Mouse (Mus musculus): ENCODE measurements around the gene Sgms2.
"Not testable (repeated sequence)": the region's sequence is repeated elsewhere in the genome, so short reads cannot be mapped to it uniquely, and the experiment has no call there.

Gene Sgms2

GRCm38 (mm10) chr3:131358205-131358604 is 133.0 kb downstream of the Sgms2 start:
- no peak for DNase-seq (ENCODE audit: low spot score in 2 of 2)

DNA sequence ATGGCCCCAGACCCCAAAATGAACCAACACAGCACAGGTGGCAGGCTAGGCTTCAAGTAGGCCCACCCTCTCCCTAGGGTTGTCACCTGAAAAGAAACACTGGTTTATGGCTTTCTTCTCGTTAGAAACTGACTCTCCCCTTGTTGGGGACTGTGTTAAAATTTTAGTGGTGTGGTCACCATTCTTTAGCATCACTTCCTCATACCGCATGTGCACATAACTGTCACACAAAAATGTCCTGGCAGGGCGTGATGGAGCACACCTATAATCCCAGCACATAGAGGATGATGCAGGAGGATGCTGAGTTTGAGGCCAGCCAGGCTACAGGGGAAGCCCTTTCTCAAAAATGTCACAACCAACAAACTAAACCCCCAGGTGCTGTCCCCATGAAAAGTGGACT is 133.6 kb downstream of the Sgms2 start:
- no peak for DNase-seq (ENCODE audit: low spot score in 2 of 2)

GRCm38 (mm10) chr3:131356026-131356425 is 135.2 kb downstream of the Sgms2 start:
- DNase-seq (ENCODE audit: low spot score in 2 of 2): no peak

DNA sequence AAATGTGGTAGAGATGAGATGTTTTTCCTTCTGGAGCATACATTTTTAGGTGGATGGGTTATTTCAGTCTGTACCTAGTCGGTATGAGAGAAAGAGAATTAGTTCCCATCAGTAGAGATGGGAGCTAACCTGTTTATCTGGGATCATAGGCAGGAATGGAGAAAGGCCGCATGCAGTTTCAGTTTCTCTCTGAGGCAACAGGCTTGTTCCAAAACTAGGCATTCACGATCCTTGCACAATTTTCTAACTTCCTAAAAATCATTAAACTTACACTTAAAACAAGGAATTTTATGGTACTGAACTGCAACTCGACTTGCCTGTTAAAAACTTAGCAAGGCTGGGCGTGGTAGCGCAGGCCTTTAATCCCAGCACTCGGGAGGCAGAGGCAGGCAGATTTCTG is 140.7 kb downstream of the Sgms2 start:
- no peak for DNase-seq (ENCODE audit: low spot score in 2 of 2)

DNA sequence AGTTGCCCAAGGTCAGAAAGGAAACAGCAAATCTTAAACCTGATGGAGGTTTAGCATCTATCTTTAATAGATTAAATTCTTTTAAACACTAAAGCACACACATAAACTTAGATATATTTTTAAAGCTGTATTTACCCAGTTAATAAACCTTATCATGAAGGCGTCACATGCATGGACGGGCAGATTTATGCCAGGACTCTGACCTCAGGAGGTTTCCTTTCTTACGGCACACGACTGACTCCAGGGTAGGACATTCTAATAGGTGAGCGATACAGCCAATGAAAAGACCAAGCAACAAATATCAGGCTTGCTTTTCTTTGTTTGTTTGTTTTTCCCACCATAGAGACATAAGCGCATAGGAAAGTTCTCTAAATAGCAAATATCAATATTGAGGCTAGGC is 142.2 kb downstream of the Sgms2 start:
- DNase-seq (ENCODE audit: low spot score in 2 of 2): no peak

GRCm38 (mm10) chr3:131348579-131348950 is 142.6 kb downstream of the Sgms2 start:
- DNase-seq (ENCODE audit: low spot score in 2 of 2): no peak

DNA sequence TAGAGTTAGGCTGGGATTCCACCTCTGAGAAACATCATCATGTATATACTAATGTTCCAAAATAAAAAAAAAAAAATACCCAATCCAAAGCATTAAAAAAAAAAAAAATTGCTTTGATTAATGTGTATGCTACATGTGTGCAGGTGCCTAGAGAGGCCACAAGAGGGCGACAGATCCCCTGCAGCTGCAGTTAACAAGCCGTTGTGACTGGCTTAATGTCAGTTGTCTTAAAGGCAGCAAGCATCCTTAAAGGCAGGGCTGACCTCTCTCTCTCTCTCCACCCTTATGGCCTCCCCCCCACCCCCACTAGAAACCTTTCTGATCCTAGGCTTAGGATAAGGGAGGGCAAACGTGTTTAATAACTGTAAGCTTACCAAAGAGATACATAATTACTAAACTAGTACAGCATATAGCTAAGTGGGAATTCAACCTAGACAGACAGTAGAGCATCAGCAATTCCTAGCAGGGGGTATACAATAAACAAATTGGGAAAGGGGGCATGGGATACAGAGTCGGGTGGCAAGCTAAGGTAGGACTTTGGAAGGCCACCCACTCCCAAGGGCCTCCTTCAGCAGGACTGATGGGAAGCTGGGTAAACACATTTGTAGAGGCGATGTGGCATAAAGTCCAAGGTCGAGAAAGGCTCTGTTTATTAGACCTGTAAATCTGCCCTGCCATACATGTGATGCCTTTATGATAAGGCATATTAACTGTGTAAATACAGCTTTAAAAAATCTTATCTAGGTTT is 143.2 kb downstream of the Sgms2 start:
- no peak for DNase-seq (ENCODE audit: low spot score in 2 of 2)

- DNase-seq (ENCODE audit: low spot score in 2 of 2): no peak
Measured at GRCm38 (mm10) chr3:131345903-131346302, 145.3 kb downstream of the Sgms2 start.

DNA sequence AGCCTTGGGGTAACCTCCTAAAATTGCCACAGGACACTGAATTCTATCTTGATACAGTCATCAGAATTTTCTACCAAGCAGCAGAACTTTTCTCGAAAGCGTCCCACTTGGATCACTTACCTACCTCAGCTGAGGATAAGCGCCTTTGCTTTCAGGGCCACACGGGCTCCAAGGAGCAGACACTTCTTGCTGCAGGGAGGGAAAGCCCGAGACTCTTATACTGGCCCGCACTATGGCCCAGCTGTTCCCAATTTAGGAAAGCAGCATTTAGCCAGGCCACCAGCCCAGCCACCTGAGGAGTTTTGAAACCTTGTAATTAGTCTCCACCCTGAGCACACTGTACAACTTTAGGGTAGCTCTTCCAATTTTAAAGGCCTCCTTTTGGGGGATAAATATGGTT is 147.9 kb downstream of the Sgms2 start:
- DNase-seq (ENCODE audit: low spot score in 2 of 2): no peak

GRCm38 (mm10) chr3:131340885-131341284 is 150.3 kb downstream of the Sgms2 start:
- no peak for DNase-seq (ENCODE audit: low spot score in 2 of 2)

- no peak for DNase-seq (ENCODE audit: low spot score in 2 of 2)
Measured at GRCm38 (mm10) chr3:131339280-131339679, 151.9 kb downstream of the Sgms2 start.

DNA sequence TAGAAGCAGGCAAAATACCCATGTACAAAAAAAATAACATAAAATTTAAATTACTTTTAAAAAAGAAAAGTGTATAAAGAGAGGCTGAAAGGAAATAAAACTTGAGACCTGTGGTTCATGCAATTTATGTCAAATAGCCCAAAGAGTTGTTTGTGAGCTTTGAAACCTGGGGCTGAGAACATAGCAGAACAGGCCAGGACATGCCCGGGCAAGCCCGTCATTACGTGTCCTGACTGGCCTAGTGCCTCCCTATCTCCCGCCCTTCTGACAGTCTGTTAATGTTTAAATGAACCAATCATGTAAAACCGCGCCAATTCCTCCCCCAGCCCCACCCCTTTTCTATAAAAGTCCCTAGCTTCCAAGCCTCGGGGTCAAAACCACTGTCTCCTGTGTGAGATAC is 153.5 kb downstream of the Sgms2 start:
- DNase-seq (ENCODE audit: low spot score in 2 of 2): not testable (repeated sequence)

DNA sequence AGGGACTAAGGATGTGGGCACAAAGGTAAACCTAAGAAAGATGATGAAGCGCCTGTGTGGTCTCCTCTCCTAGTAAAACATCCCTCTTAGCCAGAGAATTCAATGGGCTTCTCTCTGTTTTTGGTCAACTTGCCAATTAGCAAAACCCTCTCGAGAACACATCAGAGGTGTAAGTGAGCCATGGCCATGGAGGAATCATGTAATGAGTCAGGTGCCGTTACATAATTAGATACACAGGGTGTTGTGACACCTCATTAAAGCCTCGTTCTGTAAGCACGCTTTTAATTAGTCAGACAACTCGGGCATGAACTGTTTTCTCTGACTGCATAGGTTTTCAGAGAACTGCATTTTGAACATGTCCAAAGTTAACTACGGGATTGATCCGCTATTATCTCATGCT is 154.6 kb downstream of the Sgms2 start:
- DNase-seq (ENCODE audit: low spot score in 2 of 2): no peak

DNA sequence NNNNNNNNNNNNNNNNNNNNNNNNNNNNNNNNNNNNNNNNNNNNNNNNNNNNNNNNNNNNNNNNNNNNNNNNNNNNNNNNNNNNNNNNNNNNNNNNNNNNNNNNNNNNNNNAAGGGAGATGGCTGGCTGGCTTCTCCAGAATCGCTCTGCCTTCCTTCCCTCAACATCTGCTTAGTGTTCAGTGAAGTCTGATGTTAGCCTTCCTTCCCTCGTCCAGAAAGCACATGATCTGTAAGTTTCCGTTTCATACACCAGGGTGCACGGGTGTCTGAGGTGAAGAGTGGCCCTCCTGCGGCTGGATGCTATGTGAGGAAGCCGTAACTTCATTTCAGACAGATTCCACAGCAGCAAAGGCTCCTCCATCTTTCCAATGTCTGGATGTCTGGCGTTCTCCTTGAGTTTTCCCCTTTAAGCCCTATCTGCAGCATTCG is 156.1 kb downstream of the Sgms2 start:
- no peak for DNase-seq (ENCODE audit: low spot score in 2 of 2)

DNA sequence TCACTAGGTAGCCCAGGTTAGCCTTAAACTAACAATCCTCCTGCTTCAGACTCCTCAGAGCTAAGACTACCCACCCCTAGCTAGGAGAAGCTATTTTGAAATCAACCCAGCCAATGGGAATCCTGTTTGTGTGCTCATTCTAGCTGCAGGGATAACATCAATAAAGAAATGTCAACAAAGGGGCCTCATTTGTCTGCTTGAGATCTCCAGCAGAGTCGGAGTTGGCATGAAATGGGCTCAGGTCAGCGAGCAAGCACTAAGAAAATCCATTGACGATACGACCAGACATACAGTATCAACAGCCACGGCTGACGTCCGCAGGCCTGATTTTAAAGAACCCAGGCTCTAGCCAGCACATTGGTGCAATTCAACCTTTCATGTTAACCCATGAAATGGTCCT is 164.0 kb downstream of the Sgms2 start:
- no peak for DNase-seq (ENCODE audit: low spot score in 2 of 2)

GRCm38 (mm10) chr3:131326637-131327036 is 164.6 kb downstream of the Sgms2 start:
- no peak for DNase-seq (ENCODE audit: low spot score in 2 of 2)

- no peak for DNase-seq (ENCODE audit: low spot score in 2 of 2)
Measured at GRCm38 (mm10) chr3:131322081-131322815, 169.0 kb downstream of the Sgms2 start.

DNA sequence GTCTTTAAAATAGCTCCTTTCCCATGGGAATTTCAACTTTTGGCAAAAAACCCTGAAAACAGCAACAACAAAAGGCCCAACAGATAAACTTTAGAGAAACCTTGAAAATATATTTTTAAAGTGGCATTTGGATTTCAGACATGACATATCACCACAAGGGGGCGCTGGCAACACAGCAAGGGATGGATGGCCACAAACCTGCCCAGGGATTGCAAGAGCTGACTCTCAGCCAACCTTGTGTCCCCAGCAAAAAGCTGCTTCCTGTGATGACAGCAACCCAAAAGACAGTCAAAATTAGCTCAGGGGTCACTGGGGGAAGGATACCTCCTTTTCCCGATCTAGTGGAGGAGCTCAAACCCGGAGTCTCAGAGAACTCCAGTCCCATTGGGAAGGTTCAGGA is 171.0 kb downstream of the Sgms2 start:
- DNase-seq (ENCODE audit: low spot score in 2 of 2): peak in 1 of 2 experiments; percentile 68

DNA sequence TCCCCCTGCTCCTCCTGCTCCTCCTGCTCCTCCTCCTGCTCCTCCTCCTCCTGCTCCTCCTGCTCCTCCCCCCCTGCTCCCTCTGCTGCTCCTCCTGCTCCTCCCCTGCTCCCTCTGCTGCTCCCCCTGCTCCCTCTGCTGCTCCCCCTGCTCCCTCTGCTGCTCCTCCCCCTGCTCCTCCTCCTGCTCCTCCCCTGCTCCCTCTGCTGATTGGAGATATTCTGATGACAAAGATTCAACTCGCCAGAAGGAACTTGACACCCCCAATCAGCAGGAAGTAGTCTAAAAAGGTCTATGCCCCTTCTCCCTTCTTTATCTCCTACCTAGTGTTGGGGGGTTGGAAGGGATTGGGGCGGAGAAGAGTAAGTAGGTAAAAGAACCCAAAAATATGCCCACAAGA is 173.0 kb downstream of the Sgms2 start:
- no peak for DNase-seq (ENCODE audit: low spot score in 2 of 2)

DNA sequence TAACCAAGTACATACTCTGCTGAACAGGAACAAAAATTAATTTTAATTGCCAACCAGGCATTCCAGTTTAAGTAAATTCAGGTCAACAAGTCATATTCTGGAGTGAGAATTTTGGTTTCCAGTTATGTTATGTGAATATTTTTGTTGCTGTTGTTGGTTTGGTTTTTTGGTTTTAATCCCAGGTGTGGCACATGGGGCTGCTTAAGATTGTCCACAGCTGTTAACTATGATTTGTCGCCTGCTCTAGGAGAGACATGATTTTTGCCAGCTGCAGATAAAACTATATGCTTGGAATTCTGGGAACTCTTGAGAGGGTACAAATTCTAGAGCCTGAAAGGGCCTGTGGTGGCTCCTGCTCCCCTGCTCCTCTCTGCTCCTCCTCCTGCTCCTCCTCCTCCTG is 174.1 kb downstream of the Sgms2 start:
- DNase-seq (ENCODE audit: low spot score in 2 of 2): no peak

DNA sequence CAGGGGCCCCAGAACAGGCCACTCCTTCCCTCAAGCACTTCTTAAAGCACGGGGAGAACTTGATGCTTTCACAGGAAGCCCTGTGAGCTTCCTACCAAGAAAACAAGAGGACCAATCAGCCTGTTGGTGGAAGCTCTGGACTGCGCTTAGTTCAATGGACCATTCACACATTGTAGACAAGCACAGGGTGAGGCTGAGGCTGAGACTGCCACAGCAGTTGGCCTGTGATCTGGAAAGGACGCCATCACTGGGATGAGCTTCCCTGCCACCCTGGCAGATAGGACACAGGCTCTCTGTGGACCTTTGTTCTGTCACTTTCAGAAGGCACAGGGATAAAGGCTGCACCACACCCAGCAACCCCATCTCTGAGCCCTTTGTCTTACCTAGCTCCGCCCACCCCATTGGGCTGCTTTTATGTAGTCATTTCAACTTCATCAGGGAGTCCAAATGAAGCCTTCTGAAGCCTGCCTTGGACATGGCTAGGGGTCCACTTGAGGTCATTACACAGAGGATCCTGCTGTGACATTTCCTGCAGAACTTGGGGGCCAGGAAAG is 175.2 kb downstream of the Sgms2 start:
- no peak for DNase-seq (ENCODE audit: low spot score in 2 of 2)

GRCm38 (mm10) chr3:131312340-131312739 is 178.9 kb downstream of the Sgms2 start:
- no peak for DNase-seq (ENCODE audit: low spot score in 2 of 2)

DNA sequence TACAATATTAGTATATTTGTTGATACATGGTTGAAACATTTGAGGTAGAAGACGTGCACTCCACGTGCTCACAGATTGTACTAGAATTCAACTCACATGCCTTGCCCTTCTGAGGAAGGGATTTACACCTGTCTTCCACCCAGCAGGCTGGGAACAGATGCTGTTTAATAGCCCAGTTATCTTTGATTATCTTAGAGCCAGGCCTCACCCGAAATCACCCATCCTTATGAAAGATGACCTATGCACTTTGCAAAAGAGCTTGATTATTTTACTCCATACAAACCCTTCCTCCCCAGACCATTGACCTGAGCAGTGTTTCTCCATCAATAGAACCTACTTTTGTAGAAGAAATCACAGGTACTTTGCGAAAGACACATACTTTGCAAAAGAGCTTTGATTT is 180.6 kb downstream of the Sgms2 start:
- DNase-seq (ENCODE audit: low spot score in 2 of 2): no peak

Data from frontal cortex, postnatal 14 days (tissue).